Mouse (Mus musculus): ENCODE measurements around the gene Il17c. TPM values are rescaled to one million over a fixed set of nuclear protein-coding genes. Genes with fewer than 3 reads are reported as not detected.
A peak's percentile ranks its signal among the peaks of the same experiment; 100 is the strongest.

The Il17c gene
- total RNA-seq, 4 experiments from 2014 or later = not detected

DNA sequence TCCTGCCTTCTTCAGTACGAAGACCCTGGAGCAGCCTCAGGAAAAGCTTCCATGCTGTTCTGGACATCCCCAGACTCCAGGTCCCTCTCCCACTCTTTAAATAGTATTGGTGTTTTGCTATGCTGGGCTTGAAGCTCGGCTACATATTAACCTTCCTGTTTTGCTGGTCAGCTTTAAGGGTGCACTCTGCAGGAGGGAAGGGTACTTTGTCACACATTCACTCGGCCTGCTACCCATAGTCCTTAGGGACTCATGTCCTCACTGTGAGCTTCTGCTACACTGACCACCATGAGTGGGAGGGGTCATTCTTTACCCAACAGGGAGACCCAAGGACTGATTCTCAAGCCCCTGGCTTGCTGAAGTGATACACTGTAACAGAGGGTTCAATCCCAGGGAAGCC is 8.8 kb downstream of the Il17c start:
- no peak for DNase-seq (ENCODE audit: low spot score in 2 of 2)

DNA sequence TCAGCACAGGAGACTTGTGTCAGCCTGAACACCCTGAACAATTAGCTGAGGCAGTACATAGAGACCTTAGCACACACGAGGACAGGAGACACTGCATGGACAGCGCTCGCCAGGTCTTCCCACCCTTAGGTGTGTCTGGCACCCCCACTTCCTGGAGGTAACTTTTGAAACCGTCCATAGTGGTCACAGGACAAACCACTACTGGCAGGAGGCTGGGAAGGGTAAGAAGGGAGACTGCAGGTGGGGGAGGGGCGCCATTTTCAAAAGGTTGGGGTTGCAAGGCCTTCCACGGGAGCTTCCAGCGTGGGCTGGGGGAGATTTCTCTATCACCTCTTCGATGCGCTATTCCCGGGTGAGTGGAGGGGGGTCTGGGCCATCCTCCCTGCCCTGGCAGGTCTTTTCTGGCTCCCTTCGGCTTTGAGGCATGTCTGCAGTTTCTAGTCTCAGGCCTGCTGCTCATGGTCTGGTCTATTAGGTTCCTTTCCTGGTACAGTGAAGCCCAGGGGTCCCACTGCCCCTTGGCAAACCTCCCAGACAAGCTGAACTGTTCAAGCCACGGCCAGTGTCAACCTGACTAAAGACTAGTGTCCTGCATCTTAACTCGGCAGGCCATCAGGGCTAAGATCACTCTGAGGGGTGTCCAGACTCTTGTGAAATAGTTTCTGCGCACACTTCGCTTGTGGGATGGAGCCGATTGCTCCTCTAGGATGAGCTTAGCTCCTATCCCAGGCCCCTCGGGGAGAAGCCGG is 10.0 kb downstream of the Il17c start:
- DNase-seq (ENCODE audit: low spot score in 2 of 2) = no peak

DNA sequence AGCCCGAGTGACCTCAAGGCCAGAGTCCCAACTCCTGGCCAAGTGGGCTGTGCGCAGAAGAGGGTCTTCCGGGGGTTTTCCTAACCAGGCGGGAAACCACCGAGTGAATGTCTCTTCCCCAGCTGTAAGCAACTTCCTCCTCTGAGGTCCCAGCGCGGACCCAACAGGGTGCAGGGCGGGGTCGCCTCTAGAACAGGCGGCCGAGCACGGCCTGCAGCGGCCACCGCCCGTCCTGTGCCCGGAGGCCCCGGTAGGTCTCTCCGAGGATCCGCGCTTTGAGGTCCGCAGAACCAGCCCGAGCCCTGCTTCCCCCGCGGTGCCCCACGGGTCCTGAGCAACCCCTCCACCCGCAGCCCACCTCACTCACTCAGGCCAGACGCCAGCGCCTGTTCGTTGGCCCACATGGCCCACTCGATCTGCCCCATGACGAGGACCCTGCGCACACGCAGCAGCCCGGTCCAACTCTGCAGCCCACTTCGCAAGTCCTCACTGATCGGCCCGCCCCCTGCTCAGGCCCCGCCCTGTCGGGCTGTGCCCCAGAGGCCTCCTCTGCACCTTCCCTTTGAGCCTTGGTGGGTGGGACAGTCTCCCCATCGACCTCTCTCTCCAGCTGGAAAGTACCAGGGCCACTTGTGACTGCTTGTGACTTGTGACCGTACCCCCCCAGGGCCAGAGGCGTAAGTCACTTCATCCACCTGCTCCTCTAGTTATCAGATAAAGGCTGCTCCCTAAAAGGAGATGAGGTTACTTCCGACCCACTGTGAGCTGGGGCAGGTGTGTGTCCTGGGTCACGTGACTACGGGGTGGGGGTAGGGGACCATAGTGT is 10.8 kb downstream of the Il17c start, which contains the start of gene Cyba:
Cyba (minus strand) TSS at position 488 of the 826 bp plus-strand sequence.
- DNase-seq (ENCODE audit: low spot score in 2 of 2) = peak; percentile 54 to 62

DNA sequence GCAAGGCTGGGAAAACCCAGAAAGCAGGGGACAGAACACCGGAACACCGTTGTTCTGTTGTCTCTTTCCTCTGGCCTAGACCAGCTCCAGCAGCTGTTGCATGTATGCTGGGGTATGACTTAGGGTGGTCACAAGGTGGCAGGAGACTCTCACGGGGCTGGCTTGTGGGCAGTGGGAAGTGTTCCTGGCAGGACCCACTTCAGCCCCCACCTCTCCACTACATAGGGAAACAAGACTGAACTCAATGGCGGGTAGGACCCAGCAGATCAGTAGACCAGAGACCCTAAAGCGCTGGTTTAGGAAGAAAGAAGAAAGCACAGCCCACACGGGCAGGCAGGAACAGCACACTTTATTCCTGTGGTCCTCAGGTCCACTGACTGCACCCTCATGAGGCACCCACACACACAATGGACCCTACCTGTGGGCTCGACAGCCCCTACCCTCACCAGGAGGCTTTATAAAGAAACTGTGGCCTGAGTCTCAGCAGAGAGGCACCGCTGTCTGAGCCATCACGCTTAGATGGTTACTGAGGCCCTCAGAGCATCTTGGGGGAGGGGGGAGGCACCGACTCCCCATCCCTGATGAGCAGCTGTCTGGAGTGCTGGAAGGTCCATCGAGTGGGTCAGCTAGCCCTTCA is 11.6 kb downstream of the Il17c start:
- DNase-seq (ENCODE audit: low spot score in 2 of 2) = no peak

DNA sequence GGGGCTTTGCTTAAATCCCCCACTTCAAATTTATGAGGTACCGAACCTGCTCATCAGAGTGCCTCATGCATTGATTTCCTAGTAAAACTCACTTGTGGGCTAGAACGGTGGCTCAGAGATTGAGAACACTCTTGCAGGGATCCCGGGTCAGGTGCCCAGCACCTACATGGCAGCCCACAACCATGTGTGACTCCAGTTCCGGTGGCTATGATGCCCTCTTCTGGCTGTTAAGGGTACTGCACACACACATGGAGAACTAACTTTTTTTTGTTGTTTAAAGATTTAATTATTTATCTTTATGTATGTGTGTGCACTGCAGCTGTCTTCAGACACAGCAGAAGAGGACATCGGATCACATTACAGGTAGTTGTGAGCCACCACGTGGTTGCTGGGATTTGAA is 13.6 kb downstream of the Il17c start:
- no peak for DNase-seq (ENCODE audit: low spot score in 2 of 2)

DNA sequence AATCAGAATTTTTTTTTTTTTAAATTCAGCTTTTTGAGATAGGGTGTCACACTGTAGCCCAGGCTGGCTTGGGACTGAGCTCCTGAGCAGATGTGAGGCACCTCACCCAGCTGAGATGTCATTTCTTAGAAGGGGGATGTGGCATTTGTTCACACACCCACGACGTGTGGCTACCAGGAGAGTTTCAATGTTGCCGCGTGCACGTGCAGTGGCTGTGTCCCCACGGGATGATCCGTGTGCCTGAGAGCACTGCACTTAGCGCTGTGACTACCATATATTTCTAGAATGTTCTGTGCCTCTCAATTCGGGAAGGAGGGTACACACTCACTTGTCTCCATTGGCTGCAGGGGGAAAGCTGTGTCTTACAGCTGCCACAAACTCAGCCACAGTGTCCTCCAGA is 14.3 kb downstream of the Il17c start:
- no peak for DNase-seq (ENCODE audit: low spot score in 2 of 2)

DNA sequence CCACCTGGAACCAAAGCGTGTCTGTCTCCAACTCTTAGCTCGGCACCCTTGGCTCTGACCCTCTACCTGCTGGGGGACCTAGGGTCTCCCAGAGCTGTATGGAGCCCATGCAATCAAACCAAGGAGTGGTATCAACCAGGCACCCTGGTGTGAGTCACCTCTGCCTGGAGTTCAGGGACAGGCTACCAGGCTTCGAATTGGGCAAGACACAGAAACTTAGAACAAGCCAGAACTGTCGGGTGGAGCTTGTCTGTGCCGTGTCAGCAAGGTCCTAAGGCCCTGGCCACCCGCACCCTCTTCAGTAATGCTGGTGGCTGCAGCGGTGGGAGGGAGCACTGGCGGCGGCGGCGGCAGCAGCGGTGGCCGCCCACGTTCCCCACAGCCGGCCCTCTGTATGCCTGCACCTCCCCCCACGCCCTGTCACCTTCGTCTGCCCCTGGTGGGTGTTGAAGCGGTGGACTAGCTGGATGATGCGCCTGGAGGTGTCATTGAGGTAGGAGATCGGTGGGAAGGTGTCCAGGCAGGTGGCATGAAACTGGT is 14.8 kb downstream of the Il17c start:
- DNase-seq (ENCODE audit: low spot score in 2 of 2) = no peak

DNA sequence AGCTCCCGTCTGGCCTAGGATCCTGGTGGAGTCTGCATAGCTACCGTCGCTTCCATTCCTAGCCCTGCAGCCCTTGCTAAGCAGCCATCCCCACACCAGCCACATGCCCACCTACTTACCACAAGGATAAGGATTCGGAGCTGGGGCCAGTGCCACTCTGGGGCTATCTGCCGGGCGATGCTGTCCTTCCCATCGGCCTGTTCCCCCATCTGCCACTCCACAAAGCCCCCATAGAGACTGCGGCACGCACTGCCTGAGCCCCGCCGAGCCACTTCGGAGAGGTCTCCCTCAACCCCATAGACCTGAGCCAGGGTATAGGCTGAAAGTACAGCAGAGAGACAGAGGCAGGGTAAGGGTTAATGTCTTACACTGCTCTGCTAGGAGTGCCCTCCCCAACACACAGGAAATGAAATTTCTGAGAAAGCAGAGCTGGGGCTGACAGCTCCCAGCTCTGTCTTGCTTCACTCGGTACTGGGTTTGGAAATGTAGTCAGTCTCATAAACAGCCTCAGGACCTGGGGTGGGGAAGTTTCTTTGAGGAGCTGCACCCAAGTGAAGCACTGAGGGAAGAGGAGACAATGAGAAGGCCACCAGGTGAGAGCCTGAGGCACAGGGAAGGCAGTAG is 16.0 kb downstream of the Il17c start:
- no peak for DNase-seq (ENCODE audit: low spot score in 2 of 2)

DNA sequence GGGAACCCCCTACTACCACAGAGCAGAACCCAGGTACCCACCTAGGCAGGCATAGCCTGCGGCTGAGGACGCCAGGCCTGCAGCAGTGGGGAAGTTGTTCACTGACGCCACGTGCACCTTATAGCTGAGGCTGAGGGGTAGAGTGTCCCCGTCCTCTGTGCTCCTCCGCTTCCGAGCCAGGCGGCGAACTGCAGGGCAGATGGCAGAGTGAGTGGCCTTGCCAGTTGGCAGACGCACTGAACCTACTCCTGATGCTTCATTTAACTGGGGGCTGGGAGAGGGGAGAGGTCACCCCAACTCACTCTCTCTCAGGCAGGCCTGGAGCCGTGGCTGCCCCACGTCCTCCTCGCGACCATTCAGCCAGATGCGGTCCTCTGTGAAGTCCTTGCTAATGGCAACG is 17.5 kb downstream of the Il17c start:
- no peak for DNase-seq (ENCODE audit: low spot score in 2 of 2)

DNA sequence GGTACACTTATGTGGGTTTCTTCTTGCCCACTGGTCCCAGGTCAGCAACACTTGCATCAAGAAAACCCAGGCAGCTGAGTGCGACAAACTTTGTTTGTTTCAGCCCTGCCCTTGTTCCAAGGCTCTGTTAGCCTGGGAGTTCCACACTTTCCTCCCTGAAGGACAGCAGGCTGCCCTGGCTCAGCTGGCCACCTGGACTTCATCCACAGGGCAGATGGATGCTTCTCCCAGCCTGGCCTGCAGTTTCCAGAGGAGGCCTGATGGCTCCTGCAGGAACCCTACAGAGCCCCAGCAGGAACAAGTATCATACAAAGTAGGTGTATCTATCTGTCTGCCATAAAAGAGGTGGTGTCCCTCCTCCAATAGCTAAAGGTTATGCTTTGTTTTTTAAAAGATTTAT is 19.5 kb downstream of the Il17c start:
- DNase-seq (ENCODE audit: low spot score in 2 of 2) = no peak

DNA sequence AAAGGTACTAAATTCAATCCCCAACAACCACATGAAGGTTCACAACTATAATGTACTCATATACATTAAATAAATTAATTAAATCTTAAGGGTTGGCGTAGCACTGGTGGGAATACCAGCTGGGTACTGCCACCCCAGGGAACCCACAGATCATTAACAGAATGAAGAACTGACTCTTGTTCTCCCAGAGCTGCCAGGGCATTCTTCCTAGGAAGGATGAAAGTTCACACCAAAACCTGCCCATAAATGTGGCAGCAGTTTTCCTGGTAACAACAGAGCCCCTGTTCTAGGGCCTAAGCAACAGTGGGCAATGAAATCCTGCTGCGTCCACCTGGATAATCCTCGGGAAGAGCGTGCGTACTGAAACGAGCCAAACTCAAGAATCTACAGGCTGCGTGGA is 20.5 kb downstream of the Il17c start:
- DNase-seq (ENCODE audit: low spot score in 2 of 2) = no peak

DNA sequence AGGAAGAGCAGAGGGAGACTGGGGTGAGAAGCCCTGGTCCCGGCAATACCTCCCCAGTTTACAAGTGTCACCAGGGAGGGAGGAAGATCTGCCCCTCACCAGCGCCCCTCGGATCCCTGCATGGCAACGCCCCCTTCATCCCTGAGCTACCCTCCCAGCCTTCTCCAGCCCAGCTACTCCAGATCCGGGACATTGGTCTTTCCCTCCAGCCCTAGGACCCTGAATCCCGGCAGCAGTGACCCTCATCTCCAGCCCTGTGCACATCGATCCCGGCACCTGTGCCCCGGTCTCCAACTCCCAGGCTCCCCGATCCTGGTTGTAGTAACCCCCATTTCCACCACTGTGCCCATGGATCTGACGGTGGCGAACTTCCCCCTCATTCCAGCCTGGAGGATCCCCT is 21.0 kb downstream of the Il17c start:
- DNase-seq (ENCODE audit: low spot score in 2 of 2) = no peak

DNA sequence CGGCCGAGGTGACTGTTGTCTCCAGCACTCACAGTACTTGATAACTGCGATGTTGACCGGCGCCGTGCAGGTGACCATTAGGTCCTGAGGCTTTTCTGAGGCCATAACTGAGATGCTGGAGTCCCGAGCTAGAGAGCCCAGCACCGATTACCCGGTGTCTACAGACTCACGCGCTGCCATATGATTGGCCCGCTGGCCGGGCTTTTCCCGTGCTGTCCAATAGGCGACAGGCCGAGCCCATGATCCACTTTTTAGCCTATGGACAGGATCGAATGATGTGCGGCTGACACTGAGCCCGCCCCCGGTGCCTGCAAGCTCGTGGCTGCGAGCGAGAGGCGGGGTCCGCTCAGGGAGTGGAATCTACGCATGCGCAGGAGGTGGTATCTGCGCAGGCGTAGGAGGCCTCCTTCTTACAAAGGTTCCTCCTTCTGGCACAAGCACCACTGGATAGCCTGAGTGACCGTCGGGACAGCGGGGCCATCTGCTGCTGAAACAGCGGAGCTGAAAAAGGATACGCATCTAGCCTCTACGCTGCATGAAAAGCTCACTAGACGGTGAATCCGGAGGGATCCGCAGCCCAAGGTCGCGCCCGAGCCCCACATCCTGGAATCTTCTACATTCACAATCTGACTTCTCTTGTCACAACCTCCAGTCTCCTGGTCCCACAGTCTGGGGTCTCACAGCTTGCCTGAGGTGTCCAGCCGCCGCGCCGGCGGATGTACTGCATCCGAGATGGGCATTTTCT is 21.6 kb downstream of the Il17c start, which contains the start of gene Mvd:
Mvd (minus strand) TSS at position 161 of the 745 bp plus-strand sequence.
- DNase-seq (ENCODE audit: low spot score in 2 of 2) = peak; percentile 99

DNA sequence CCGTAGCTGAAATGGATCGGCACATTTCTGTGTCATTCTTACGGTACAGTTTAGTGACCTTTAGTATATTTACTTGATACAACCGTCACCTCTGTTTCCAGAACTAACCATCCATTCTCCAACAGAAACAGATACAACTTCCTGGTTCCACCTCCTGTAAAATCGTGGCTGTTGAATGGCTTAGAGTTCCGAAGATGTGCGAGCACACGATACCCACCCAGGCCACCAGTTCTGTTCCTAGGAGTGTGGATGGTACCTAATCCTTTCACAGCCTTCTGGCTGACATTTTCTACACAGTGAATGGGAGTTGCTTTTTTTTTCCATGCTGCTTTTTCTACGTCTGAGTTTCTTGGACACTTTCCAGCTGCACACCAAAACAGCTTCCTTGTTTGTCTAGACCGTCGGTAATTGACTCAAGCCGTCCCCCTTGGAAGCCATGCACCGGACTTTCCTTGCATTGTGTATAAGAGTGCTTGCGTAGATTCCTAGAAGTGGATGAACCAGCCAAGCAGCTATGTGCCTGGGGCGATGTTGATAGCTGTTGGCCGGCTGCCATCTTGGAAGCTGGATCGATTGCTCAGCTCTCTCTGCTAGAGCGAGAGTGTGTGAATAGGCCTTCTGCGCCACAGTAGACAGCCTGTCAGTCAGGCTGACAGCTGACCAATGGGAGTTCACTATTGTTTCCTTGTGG is 22.4 kb downstream of the Il17c start:
- peak; percentile 71 to 80 for DNase-seq (ENCODE audit: low spot score in 2 of 2)

DNA sequence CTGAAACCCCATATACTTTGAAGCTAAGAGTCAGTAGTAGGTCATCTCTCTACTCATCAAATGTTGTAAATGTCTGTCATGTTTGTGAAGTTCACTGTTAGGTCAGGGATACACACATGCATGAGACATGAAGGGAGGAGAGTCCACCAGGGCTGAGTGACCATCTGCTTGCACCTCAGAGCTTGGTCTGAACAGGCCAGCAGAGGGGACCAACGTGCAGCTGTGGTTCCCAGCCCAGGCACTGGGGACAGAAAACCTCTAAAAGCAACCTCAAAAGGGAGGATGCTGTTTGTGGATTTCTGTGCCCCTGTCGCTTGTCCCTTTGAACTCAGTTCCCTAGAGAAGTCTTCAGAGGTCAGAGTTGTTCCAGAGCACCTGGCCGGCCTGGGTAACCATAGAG is 23.4 kb downstream of the Il17c start:
- no peak for DNase-seq (ENCODE audit: low spot score in 2 of 2)

DNA sequence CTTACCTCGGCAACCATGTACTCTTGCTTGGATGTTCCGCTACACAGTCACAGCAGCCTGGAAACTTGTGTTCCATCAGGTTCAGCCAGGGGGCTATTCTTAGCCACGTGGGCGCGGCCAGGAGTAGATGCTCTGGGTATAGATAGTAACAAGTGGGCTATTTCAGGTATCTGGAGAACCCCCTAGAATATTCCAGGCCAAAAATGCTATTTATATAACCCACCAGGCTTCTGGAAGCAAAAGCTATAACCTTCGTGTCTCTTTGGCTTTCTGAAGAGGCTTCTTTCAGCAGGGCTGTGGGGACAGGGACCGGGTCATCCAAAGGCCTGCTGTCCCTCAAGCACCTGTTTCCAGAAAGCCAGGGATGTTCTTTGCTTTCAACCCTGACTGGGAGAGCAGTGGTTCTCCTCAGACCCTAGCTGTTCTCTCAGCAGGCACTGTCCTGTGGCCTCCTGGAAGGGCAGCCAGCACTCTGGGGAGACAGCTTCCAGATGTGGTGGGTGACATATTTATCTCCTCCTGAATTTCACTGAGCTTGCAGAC is 29.4 kb downstream of the Il17c start:
- DNase-seq (ENCODE audit: low spot score in 2 of 2) = peak; percentile 61 to 80

DNA sequence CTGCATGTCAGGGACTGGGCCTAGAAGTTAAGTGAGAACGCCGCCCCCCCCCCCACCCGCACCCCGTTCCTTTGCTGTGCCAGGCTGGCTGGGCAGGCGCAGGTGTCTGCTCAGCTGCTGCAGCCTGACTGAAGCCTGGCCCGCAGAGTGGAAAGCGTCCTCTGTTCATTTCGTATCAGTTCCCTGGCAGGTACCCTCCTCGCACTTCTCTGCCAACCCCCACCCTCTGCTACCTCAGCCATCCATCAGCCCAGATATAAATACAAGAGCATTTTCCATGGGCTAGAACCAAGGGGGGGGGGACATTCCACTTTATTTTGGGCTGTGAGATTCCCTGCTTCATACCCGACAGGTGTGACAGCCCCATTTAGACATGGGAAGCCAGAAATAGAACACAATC is 30.3 kb downstream of the Il17c start:
- DNase-seq (ENCODE audit: low spot score in 2 of 2) = peak in 1 of 2 experiments; percentile 79

DNA sequence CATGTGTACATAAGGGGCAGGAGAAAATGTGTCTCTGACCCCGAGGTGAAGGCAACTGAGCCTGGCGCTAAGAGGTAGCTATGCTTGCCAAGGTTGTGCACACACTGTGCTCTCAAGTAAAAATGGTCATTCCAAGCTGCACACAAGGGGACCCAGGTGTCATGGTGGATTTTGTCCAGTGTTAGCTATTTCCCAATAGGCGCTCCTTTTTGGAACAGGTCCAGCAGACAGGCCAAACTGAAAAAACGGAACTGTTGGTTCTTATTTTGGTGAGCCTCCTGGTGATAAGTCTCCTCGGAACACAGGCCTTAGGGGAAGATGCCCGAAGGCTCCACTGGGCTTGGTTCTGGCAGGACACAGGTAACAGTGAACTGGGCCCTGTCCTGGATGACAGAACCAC is 32.6 kb downstream of the Il17c start:
- no peak for DNase-seq (ENCODE audit: low spot score in 2 of 2)

DNA sequence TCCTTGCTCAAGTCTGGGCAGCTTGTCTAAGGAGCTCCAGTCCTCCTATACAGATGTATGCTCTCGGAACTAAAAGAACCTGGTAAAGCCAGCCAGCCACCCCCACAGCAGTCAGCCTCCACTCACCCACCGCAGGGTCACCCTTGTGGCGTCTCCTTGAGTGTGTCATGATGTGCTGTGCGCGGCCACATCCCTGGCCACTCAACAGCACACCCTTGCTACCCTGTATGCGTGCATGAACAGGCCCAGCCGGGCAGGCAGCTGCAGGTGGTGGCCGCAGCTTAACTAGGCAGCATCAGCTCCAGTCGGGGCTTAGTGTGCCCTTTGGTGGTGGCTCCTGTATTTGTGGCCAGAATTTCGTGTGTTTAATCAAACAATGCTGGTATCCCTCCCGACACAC is 35.4 kb downstream of the Il17c start:
- DNase-seq (ENCODE audit: low spot score in 2 of 2) = no peak

Data from gastrocnemius, adult 8-10 months (tissue).